Mouse (Mus musculus): ENCODE measurements at regions not wholly inside any gene's neighbourhood (a gene's known extent, or its start where the extent isn't known, plus 50 kb on each side); places are given as distances from the start of the nearest gene placed in this dataset. TPM values are rescaled to one million over a fixed set of nuclear protein-coding genes. Genes with fewer than 3 reads are reported as not detected.

Small RNA genes in the stretch of these regions (microRNA-seq; reads per million reads assigned to microRNA genes)
- not detected for gene Gm23881

Data from left cerebral cortex, postnatal 10 days (tissue).